ENCODE assay signal across 25 mouse cellular contexts in the genomic region with DNA sequence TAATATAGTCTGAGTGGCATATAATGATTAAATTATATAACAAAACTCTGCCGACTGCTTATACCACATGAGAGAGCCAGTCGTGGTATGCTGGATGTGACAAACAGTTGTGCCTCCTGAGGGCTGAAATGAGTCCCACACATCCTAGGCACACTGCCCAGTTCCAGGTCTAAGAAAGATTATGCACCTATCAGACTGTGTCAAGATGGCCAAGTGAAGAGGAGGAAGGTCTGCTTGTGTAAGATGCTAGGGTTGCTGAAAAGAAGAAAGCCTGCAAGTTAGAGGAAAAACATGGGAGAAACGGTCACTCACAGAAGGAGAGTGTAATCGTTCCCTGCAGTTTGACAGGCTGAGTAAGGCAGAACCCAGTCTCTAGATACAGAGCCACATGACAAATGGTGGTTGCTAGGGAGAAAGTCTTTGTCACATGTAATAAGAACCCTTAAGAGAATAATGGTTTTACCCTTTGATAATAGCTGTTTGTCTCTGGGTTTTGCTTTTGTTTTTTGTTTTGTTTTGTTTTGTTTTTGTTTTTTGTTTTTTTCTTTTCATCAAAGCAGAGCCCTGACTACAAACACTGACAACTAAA. TPM values are rescaled to one million over a fixed set of nuclear protein-coding genes. Genes with fewer than 3 reads are reported as not detected.
DNase-seq lines count a peak whose midpoint lies in the region; ATAC-seq and TF ChIP-seq lines count a peak whose summit lies in the region.
"Had no signal": no experiment of that assay in that cellular context is flagged by ENCODE, and none has a peak within 500 bp of the region (broad histone marks: within the 10 kb centered on the region; RNA-seq: fewer than 3 reads in every experiment).

No protein-coding gene starts in this region.

- H3K36me3 ChIP-seq in liver, embryonic 12.5 days = no peaks in the 10 kb centered on the region
- H3K36me3 ChIP-seq in liver, postnatal 0 days (replicated peaks; ENCODE audit: insufficient read depth, low read length) = no peaks in the 10 kb centered on the region
- H3K36me3 ChIP-seq: midbrain, embryonic 10.5 days; midbrain, embryonic 15.5 days; neural tube, embryonic 15.5 days had no signal

- TF ChIP-seq EP300 in liver, postnatal 0 days (IDR thresholded peaks at IDR 0.05; ENCODE audit: low read depth) = peak; percentile 79

- no peak for DNase-seq in layer of hippocampus, adult 2 months (ENCODE audit: low spot score in 2 of 2)
- DNase-seq in layer of hippocampus, postnatal 36 days = no peak
- DNase-seq in MEL-GATA-1-ER (ENCODE audit: extremely low read depth, low read depth) (peak; percentile 75), adipocyte (ENCODE audit: low spot score) (no peak)
- DNase-seq in liver, postnatal 0 days = no peak
- DNase-seq in cerebellum, adult 2 months = no peak
- no peak for DNase-seq in layer of hippocampus, postnatal 14 days (ENCODE audit: low spot score in 2 of 2)
- DNase-seq: adrenal gland, postnatal 14 days; B cell, adult 2 months; cerebellum, adult 18-20 months; cerebellum, postnatal 25 days; kidney, adult 9 months; kidney, postnatal 14 days; retina, postnatal 1 day; right cerebral cortex, postnatal 14 days; thymus, postnatal 4 days had no signal

- H3K9ac ChIP-seq in liver, embryonic 12.5 days = no peak overlapping the region
- no peak overlapping the region for H3K9ac ChIP-seq in liver, postnatal 0 days (replicated peaks)
- H3K9ac ChIP-seq: hindbrain, embryonic 14.5 days; midbrain, embryonic 15.5 days; neural tube, embryonic 15.5 days had no signal

- H3K4me3 ChIP-seq in layer of hippocampus, adult 2 months = no peak overlapping the region
- no peak overlapping the region for H3K4me3 ChIP-seq in liver, embryonic 12.5 days
- H3K4me3 ChIP-seq in liver, postnatal 0 days (ENCODE audit: low read depth, low read length) = no peak overlapping the region
- no peak overlapping the region for H3K4me3 ChIP-seq in cerebellum, adult 2 months (replicated peaks; ENCODE audit: insufficient read depth, low read depth, low read length)
- H3K4me3 ChIP-seq: midbrain, embryonic 10.5 days; midbrain, embryonic 15.5 days; neural tube, embryonic 15.5 days had no signal

- peak; percentile 56; the same call in 1 of the 2 replicates for ATAC-seq in liver, embryonic 12.5 days
- ATAC-seq in liver, postnatal 0 days = peak; percentile 84
- ATAC-seq: forebrain, embryonic 14.5 days; intestine, postnatal 0 days; midbrain, embryonic 15.5 days; Patski had no signal

- H3K27me3 ChIP-seq in liver, embryonic 12.5 days (replicated peaks) = no peaks in the 10 kb centered on the region
- no peaks in the 10 kb centered on the region for H3K27me3 ChIP-seq in liver, postnatal 0 days (ENCODE audit: insufficient read depth, low read length)
- no peaks in the 10 kb centered on the region for H3K27me3 ChIP-seq in cerebellum, adult 2 months (ENCODE audit: control insufficient read depth, insufficient read depth, low read length)
- H3K27me3 ChIP-seq: midbrain, embryonic 15.5 days; neural tube, embryonic 15.5 days; Patski had no signal

- 32% methylated on average over 4 of the region's 4 CpGs for WGBS in liver, embryonic 12.5 days (ENCODE audit: insufficient replicate concordance)
- 49% methylated on average over 4 of the region's 4 CpGs for WGBS in liver, postnatal 0 days (ENCODE audit: insufficient replicate concordance)
- WGBS in cerebellum, adult 2 months = 64% methylated on average over 4 of the region's 4 CpGs

- no peak for TF ChIP-seq POLR2A in cerebellum, adult 2 months (IDR thresholded peaks at IDR 0.05; ENCODE audit: borderline replicate concordance, insufficient read depth, low read length)

- peaks cover 33% of the 10 kb centered on the region for H3K4me1 ChIP-seq in liver, embryonic 12.5 days
- no peaks in the 10 kb centered on the region for H3K4me1 ChIP-seq in liver, postnatal 0 days (ENCODE audit: insufficient read depth)
- no peaks in the 10 kb centered on the region for H3K4me1 ChIP-seq in cerebellum, adult 2 months (ENCODE audit: control insufficient read depth, insufficient read depth, low read length)
- H3K4me1 ChIP-seq: neural tube, embryonic 15.5 days had no signal

- H3K27ac ChIP-seq in layer of hippocampus, adult 2 months = peak overlapping the region; percentile 36; the same call in 1 of the 2 replicates
- peak overlapping the region; percentile 46 for H3K27ac ChIP-seq in liver, embryonic 12.5 days
- H3K27ac ChIP-seq in liver, postnatal 0 days (ENCODE audit: low read depth) = no peak overlapping the region
- H3K27ac ChIP-seq in cerebellum, adult 2 months (ENCODE audit: insufficient read depth, low read length) = no peak overlapping the region
- H3K27ac ChIP-seq: hindbrain, embryonic 14.5 days; macrophage; midbrain, embryonic 10.5 days; midbrain, embryonic 15.5 days; neural tube, embryonic 15.5 days had no signal

- no peak for TF ChIP-seq CTCF in layer of hippocampus, adult 2 months (conservative IDR thresholded peaks at IDR 0.05)
- no peak for TF ChIP-seq CTCF in liver, postnatal 0 days (IDR thresholded peaks at IDR 0.05; ENCODE audit: low read depth)
- no peak for TF ChIP-seq CTCF in cerebellum, adult 2 months (IDR thresholded peaks at IDR 0.05; ENCODE audit: borderline replicate concordance, insufficient read depth, low read depth, low read length)

- H3K4me2 ChIP-seq in liver, embryonic 12.5 days = peak overlapping the region; percentile 43
- no peak overlapping the region for H3K4me2 ChIP-seq in liver, postnatal 0 days (ENCODE audit: low read depth, low read length)
- H3K4me2 ChIP-seq: hindbrain, embryonic 14.5 days; midbrain, embryonic 15.5 days; neural tube, embryonic 15.5 days had no signal

- H3K9me3 ChIP-seq in liver, embryonic 12.5 days (replicated peaks) = no peaks in the 10 kb centered on the region
- H3K9me3 ChIP-seq in liver, postnatal 0 days (ENCODE audit: low read length) = no peaks in the 10 kb centered on the region
- H3K9me3 ChIP-seq: midbrain, embryonic 10.5 days; midbrain, embryonic 15.5 days; neural tube, embryonic 15.5 days had no signal

RNA-seq across cellular contexts. Expression of a gene that starts 29.9 kb away (rescaled TPM):
- total RNA-seq in layer of hippocampus, adult 2 months (2021) = 100 to 1,000 TPM; 730 to 767 TPM
- total RNA-seq in layer of hippocampus, postnatal 36 days (2021) = 100 to 1,000 TPM; 693 to 758 TPM
- polyA plus RNA-seq in liver, embryonic 12.5 days (2016; fragmentation: Nextera tagmentation; extraction: Ambion mirVana) = 9.0 and 10.1 TPM in 2 replicates
- polyA plus RNA-seq in liver, postnatal 0 days (2015; fragmentation: Nextera tagmentation; extraction: Ambion mirVana) = 4.7 and 5.1 TPM in 2 replicates
- 446 and 457 TPM in 2 replicates for polyA plus RNA-seq in cerebellum, adult 2 months (2012; rRNA removed)
- 100 to 1,000 TPM; 837 to 918 TPM for total RNA-seq in layer of hippocampus, postnatal 14 days (2021)

Comparison
In these comparisons a context has a peak if more than half of its experiments do, and no peak if none do; other contexts are left out.
1. H3K27ac ChIP-seq: peak in layer of hippocampus, adult 2 months (single experiment) and liver, embryonic 12.5 days (single experiment); none in liver, postnatal 0 days (single experiment) and cerebellum, adult 2 months (single experiment).